Mouse (Mus musculus): ENCODE measurements around the gene Best3. TPM values are rescaled to one million over a fixed set of nuclear protein-coding genes. Genes with fewer than 3 reads are reported as not detected.
"Not testable (repeated sequence)": the region's sequence is repeated elsewhere in the genome, so short reads cannot be mapped to it uniquely, and the experiment has no call there.

The Best3 gene
- polyA plus RNA-seq, 1 experiment, result 1.3 TPM

DNA sequence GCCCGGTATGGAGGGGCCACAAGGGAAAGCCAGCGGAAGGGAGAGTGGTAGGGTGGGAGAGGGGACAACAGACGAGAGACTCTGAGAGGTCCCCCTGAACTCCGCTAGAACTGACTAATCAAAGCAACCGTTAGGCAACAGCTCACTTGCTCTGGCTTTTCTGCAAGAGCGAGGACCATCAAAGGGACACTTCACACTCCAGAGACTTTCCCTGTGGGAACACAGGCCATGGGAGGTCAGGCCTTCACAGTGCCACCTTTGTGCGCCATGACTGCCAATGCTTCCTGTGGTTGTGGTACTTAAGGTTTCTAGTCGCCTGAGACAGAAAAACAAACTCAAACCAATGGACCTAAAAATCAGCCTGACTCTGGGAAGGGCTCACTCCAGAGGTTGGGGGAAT is 24.9 kb downstream of the Best3 start:
- Histone ChIP-seq H3K27me3 (ENCODE audit: control insufficient read depth, insufficient read depth, low read length) (no peaks in the 10 kb centered on the region), H3K4me3 (ENCODE audit: control insufficient read depth, low read depth, low read length) (no peak overlapping the region), H3K36me3 (ENCODE audit: control insufficient read depth, insufficient read depth, low read length) (no peaks in the 10 kb centered on the region), H3K4me1 (ENCODE audit: control insufficient read depth, insufficient read depth, low read length) (no peaks in the 10 kb centered on the region; the same call in 1 of the 2 replicates), H3K27ac (ENCODE audit: control insufficient read depth, insufficient read depth, low read depth, low read length) (no peak overlapping the region)
- TF ChIP-seq POLR2A (IDR thresholded peaks at IDR 0.05; ENCODE audit: control insufficient read depth, low read depth, low read length) (no peak), CTCF (IDR thresholded peaks at IDR 0.05; ENCODE audit: control insufficient read depth, insufficient read depth, insufficient replicate concordance, low read depth, low read length) (no peak)

DNA sequence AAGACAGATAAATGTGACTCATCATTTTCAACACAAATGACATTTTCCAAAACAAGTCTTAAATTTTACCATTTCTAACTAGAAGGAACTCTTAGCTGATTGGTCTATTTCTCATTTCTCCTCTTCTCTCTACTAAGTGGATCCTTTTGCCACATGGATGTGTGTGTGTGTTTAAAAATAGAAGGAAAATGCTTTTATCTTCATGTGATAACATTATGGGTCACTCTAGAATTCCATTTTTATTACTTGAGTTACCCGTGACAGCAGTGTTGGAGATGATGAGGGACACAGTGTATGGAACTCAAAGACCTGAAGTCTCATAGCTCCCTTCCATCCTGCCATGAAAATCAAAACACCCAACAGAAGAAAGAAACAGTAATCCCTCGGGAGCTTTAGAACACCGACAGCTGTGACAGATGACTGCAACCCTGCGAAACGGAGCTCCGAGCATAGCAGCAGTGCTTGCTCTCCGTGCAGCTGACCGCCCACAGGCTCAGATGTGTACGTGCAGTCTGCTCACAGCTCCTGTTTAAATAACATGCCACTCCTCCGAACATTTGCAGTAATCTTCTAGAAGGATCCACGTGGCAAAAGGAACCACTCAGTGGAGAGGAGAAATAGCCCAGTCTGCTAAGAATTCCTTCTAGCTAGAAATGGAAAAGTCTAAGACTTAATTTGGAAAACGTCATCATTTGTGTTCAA is 27.7 kb downstream of the Best3 start:
- TF ChIP-seq CTCF (IDR thresholded peaks at IDR 0.05; ENCODE audit: control insufficient read depth, insufficient read depth, insufficient replicate concordance, low read depth, low read length) (peak; percentile 3; the same call in 1 of the 2 replicates), POLR2A (IDR thresholded peaks at IDR 0.05; ENCODE audit: control insufficient read depth, low read depth, low read length) (no peak)
- Histone ChIP-seq H3K4me3 (ENCODE audit: control insufficient read depth, low read depth, low read length) (no peak overlapping the region), H3K36me3 (ENCODE audit: control insufficient read depth, insufficient read depth, low read length) (no peaks in the 10 kb centered on the region), H3K27me3 (ENCODE audit: control insufficient read depth, insufficient read depth, low read length) (no peaks in the 10 kb centered on the region), H3K4me1 (ENCODE audit: control insufficient read depth, insufficient read depth, low read length) (no peaks in the 10 kb centered on the region; the same call in 1 of the 2 replicates), H3K27ac (ENCODE audit: control insufficient read depth, insufficient read depth, low read depth, low read length) (no peak overlapping the region)

DNA sequence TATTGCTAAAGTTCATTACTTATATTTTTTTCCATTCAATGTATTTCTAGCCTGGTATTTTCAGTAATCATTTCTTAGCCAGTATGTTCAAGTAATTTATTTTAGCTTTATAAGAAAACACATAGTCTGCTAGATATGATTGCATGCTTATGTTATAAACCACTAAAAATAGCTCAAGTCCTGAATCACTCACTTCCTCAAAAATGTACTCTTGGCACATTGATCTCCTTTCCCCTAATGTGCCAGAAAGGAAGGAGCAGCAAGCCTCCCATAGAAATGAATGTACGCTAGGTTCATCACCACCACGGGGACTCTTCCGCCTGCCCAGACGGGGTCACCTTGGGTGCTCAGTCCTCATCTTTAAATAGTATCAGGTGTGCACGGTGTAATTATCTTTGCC is 28.5 kb downstream of the Best3 start:
- Histone ChIP-seq H3K27ac (ENCODE audit: control insufficient read depth, insufficient read depth, low read depth, low read length) (no peak overlapping the region), H3K4me1 (ENCODE audit: control insufficient read depth, insufficient read depth, low read length) (no peaks in the 10 kb centered on the region; the same call in 1 of the 2 replicates), H3K27me3 (ENCODE audit: control insufficient read depth, insufficient read depth, low read length) (no peaks in the 10 kb centered on the region), H3K36me3 (ENCODE audit: control insufficient read depth, insufficient read depth, low read length) (no peaks in the 10 kb centered on the region), H3K4me3 (ENCODE audit: control insufficient read depth, low read depth, low read length) (no peak overlapping the region)
- TF ChIP-seq CTCF (IDR thresholded peaks at IDR 0.05; ENCODE audit: control insufficient read depth, insufficient read depth, insufficient replicate concordance, low read depth, low read length) (no peak), POLR2A (IDR thresholded peaks at IDR 0.05; ENCODE audit: control insufficient read depth, low read depth, low read length) (no peak)

DNA sequence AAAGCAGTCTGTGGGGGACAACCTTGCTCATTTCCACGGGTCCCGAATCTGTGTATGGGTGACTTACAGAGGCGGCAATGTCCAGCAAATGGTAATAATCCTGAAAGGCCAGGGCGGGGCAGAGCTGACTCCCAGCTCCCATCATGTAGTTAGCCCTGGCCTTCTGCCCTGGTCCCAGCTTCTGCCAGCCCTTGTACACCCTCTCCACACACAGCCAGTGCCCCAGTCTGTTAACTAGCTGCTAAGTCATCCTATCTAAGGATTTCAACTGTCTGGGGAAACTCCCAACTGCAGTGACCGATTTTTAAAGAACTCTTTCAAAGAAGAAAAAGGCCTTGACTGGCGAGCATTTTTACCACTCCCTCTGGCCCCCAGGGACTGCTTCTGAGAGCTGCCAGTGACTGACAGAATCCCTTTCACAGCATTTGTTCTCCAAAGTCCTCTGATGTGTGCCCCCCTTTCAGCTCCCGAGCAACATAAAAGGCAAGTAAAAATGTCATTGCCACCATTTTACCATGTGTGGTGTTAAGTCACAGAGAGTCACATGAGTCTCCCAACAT is 32.2 kb downstream of the Best3 start:
- H3K27me3 ChIP-seq (ENCODE audit: control insufficient read depth, insufficient read depth, low read length), result no peaks in the 10 kb centered on the region

DNA sequence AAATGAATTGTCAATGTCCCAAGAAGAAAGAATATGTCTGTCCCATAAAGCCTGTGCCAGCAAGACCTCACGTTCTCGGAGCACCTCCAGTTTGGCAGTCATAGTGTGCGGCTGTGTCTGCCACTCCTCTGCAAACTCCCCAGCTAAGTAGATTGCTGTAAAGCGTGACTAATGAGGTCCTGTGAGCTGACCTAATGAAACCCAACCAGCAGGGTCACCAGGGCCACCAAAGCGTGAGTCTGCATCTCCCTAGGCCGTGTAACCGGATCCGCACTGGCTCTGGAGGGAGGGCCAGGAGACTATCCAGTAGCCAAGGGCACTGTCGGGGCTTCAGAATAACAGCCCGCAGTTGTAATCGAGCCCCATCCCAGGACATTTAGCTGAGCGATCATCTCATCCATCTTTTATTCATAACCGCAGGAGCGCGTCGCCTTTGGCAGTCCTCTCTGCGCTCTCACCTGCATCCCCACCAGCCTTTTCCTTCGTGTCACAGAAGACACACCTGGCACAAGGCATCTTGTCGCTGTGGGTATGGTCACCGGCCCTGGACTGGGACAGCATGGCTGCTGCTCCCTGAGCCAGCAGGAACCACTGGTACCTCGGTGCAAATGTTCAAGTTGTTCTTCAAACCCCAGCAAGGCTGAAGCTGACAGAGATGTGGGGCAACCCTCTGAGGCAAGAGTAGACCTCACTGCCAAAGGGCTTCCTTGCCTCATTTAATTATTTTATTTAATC is 35.1 kb downstream of the Best3 start:
- no peak overlapping the region for H3K4me3 ChIP-seq (ENCODE audit: control insufficient read depth, low read depth, low read length)
- no peaks in the 10 kb centered on the region for H3K27me3 ChIP-seq (ENCODE audit: control insufficient read depth, insufficient read depth, low read length)
- no peak overlapping the region for H3K27ac ChIP-seq (ENCODE audit: control insufficient read depth, insufficient read depth, low read depth, low read length)
- H3K4me1 ChIP-seq (ENCODE audit: control insufficient read depth, insufficient read depth, low read length), result peaks cover 4% of the 10 kb centered on the region; the same call in 1 of the 2 replicates
- TF ChIP-seq CTCF (IDR thresholded peaks at IDR 0.05; ENCODE audit: control insufficient read depth, insufficient read depth, insufficient replicate concordance, low read depth, low read length) (no peak), POLR2A (IDR thresholded peaks at IDR 0.05; ENCODE audit: control insufficient read depth, low read depth, low read length) (no peak)
- no peaks in the 10 kb centered on the region for H3K36me3 ChIP-seq (ENCODE audit: control insufficient read depth, insufficient read depth, low read length)

More for the DNA sequence above, 32.2 kb downstream of the Best3 start:
- H3K4me3 ChIP-seq (ENCODE audit: control insufficient read depth, low read depth, low read length), result no peak overlapping the region
- no peak for TF ChIP-seq POLR2A (IDR thresholded peaks at IDR 0.05; ENCODE audit: control insufficient read depth, low read depth, low read length)
- TF ChIP-seq CTCF (IDR thresholded peaks at IDR 0.05; ENCODE audit: control insufficient read depth, insufficient read depth, insufficient replicate concordance, low read depth, low read length), result no peak
- no peaks in the 10 kb centered on the region for H3K36me3 ChIP-seq (ENCODE audit: control insufficient read depth, insufficient read depth, low read length)
- no peaks in the 10 kb centered on the region; the same call in 1 of the 2 replicates for H3K4me1 ChIP-seq (ENCODE audit: control insufficient read depth, insufficient read depth, low read length)
- H3K27ac ChIP-seq (ENCODE audit: control insufficient read depth, insufficient read depth, low read depth, low read length), result no peak overlapping the region

DNA sequence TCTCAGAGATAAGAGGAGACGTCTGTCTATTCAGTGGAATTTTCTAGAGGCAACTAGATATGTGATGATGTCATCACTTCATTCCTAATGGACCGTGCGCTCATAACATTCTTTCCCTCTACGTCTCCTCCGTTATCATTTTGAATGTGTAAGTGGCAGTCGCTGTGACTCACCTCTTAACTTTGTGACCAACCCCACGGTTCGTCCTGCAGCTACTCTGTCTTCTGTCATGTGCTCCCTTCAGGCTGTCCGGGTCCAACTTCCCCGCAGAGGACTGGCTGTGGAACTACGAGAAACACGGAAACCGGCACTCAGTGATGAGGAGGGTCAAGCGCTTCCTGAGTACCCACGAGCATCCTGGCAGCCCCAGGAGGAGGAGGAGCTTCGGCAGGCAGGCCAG is 37.6 kb downstream of the Best3 start:
- Histone ChIP-seq H3K4me3 (ENCODE audit: control insufficient read depth, low read depth, low read length) (no peak overlapping the region; the same call in 1 of the 2 replicates), H3K36me3 (ENCODE audit: control insufficient read depth, insufficient read depth, low read length) (no peaks in the 10 kb centered on the region), H3K27me3 (ENCODE audit: control insufficient read depth, insufficient read depth, low read length) (no peaks in the 10 kb centered on the region)

DNA sequence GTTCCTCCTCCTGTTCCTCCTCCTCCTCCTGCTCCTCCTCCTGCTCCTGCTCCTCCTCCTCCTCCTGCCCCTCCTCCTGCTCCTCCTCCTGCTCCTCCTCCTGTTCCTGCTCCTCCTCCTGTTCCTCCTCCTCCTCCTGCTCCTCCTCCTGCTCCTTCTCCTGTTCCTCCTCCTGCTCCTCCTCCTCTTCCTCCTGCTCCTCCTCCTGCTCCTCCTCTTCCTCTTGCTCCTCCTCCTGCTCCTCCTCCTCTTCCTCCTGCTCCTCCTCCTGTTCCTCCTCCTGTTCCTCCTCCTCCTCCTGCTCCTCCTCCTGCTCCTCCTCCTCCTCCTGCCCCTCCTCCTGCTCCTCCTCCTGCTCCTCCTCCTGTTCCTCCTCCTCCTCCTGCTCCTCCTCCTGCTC is 39.7 kb downstream of the Best3 start:
- H3K27me3 ChIP-seq (ENCODE audit: control insufficient read depth, insufficient read depth, low read length); H3K27ac ChIP-seq (ENCODE audit: control insufficient read depth, insufficient read depth, low read depth, low read length); H3K4me3 ChIP-seq (ENCODE audit: control insufficient read depth, low read depth, low read length); H3K36me3 ChIP-seq (ENCODE audit: control insufficient read depth, insufficient read depth, low read length); H3K4me1 ChIP-seq (ENCODE audit: control insufficient read depth, insufficient read depth, low read length): not testable (repeated sequence)

More for the DNA sequence above, 37.6 kb downstream of the Best3 start:
- TF ChIP-seq CTCF (IDR thresholded peaks at IDR 0.05; ENCODE audit: control insufficient read depth, insufficient read depth, insufficient replicate concordance, low read depth, low read length), result no peak
- TF ChIP-seq POLR2A (IDR thresholded peaks at IDR 0.05; ENCODE audit: control insufficient read depth, low read depth, low read length), result no peak
- Histone ChIP-seq H3K4me1 (ENCODE audit: control insufficient read depth, insufficient read depth, low read length) (peaks cover 4% of the 10 kb centered on the region; the same call in 1 of the 2 replicates), H3K27ac (ENCODE audit: control insufficient read depth, insufficient read depth, low read depth, low read length) (no peak overlapping the region)

Measured in testis, adult 2 months (tissue).